Comparison of ENCODE assay signal across 11 mouse cellular contexts in genomic region chr10:77142328-77142727, GRCm38 (mm10). TPM values are rescaled to one million over a fixed set of nuclear protein-coding genes. Genes with fewer than 3 reads are reported as not detected.
A peak's percentile ranks its signal among the peaks of the same experiment; 100 is the strongest.
DNase-seq lines count a peak whose midpoint lies in the region; ATAC-seq lines count a peak whose summit lies in the region.
"Had no signal": no experiment of that assay in that cellular context is flagged by ENCODE, and none has a peak within 500 bp of the region (broad histone marks: within the 10 kb centered on the region; RNA-seq: fewer than 3 reads in every experiment).

No protein-coding gene starts in this region.

- H3K4me2 ChIP-seq in stomach, embryonic 15.5 days, result no peak overlapping the region
- no peak overlapping the region for H3K4me2 ChIP-seq in neural tube, embryonic 15.5 days
- H3K4me2 ChIP-seq: neural tube, embryonic 12.5 days had no signal

- H3K27me3 ChIP-seq in heart, embryonic 10.5 days (ENCODE audit: insufficient read depth, poor library complexity, severe bottlenecking), result no peaks in the 10 kb centered on the region
- no peaks in the 10 kb centered on the region for H3K27me3 ChIP-seq in embryonic facial prominence, embryonic 10.5 days (replicated peaks; ENCODE audit: low read depth, poor library complexity, severe bottlenecking)
- no peaks in the 10 kb centered on the region for H3K27me3 ChIP-seq in stomach, embryonic 15.5 days (replicated peaks)
- H3K27me3 ChIP-seq in neural tube, embryonic 15.5 days (replicated peaks), result no peaks in the 10 kb centered on the region
- H3K27me3 ChIP-seq: neural tube, embryonic 12.5 days had no signal

- ATAC-seq in stomach, embryonic 15.5 days (ENCODE audit: insufficient read depth, low FRiP score, low read depth), result peak; percentile 77
- no peak for ATAC-seq in neural tube, embryonic 15.5 days (ENCODE audit: low FRiP score)
- ATAC-seq: CD4-positive, CD25-positive, alpha-beta regulatory T cell, adult 4 months had no signal

- peaks cover 87% of the 10 kb centered on the region for H3K4me1 ChIP-seq in heart, embryonic 10.5 days
- H3K4me1 ChIP-seq in embryonic facial prominence, embryonic 10.5 days, result peaks cover 83% of the 10 kb centered on the region
- H3K4me1 ChIP-seq in stomach, embryonic 15.5 days, result peaks cover 5% of the 10 kb centered on the region; the same call in 1 of the 2 replicates
- H3K4me1 ChIP-seq in neural tube, embryonic 15.5 days, result no peaks in the 10 kb centered on the region
- H3K4me1 ChIP-seq: neural tube, embryonic 12.5 days had no signal

- no peak overlapping the region for H3K9ac ChIP-seq in stomach, embryonic 15.5 days
- H3K9ac ChIP-seq in neural tube, embryonic 15.5 days (replicated peaks), result no peak overlapping the region
- H3K9ac ChIP-seq: neural tube, embryonic 12.5 days had no signal

- peaks cover 25% of the 10 kb centered on the region for H3K36me3 ChIP-seq in heart, embryonic 10.5 days
- H3K36me3 ChIP-seq in embryonic facial prominence, embryonic 10.5 days (replicated peaks), result peaks cover 18% of the 10 kb centered on the region
- no peaks in the 10 kb centered on the region for H3K36me3 ChIP-seq in stomach, embryonic 15.5 days
- no peaks in the 10 kb centered on the region for H3K36me3 ChIP-seq in neural tube, embryonic 15.5 days
- H3K36me3 ChIP-seq: neural tube, embryonic 12.5 days had no signal

- no peak for DNase-seq in heart, embryonic 10.5 days (ENCODE audit: low spot score)
- no peak for DNase-seq in heart, adult 18-20 months
- DNase-seq in embryonic facial prominence, embryonic 10.5 days (ENCODE audit: low spot score), result no peak
- DNase-seq in kidney, postnatal 36 days, result peak; percentile 94 to 95
- no peak for DNase-seq in retina, postnatal 1 day
- DNase-seq in heart, postnatal 4 days, result no peak

- peak overlapping the region; percentile 44; the same call in 1 of the 2 replicates for H3K27ac ChIP-seq in heart, embryonic 10.5 days
- 0 out of 2 replicates have a peak overlapping the region, but pooled peaks have one; percentile 37 for H3K27ac ChIP-seq in embryonic facial prominence, embryonic 10.5 days (replicated peaks)
- no peak overlapping the region for H3K27ac ChIP-seq in stomach, embryonic 15.5 days
- H3K27ac ChIP-seq in neural tube, embryonic 15.5 days (replicated peaks), result no peak overlapping the region
- H3K27ac ChIP-seq: macrophage; neural tube, embryonic 12.5 days had no signal

- H3K4me3 ChIP-seq in heart, embryonic 10.5 days, result no peak overlapping the region
- no peak overlapping the region for H3K4me3 ChIP-seq in embryonic facial prominence, embryonic 10.5 days
- H3K4me3 ChIP-seq in stomach, embryonic 15.5 days (replicated peaks), result no peak overlapping the region
- H3K4me3 ChIP-seq in neural tube, embryonic 15.5 days (replicated peaks), result no peak overlapping the region
- H3K4me3 ChIP-seq: neural tube, embryonic 12.5 days had no signal

- WGBS in heart, embryonic 10.5 days, result 88% methylated on average over 2 of the region's 2 CpGs
- WGBS in embryonic facial prominence, embryonic 10.5 days, result 90% methylated on average over 2 of the region's 2 CpGs
- 69% methylated on average over 2 of the region's 2 CpGs for whole genome bisulfite sequencing in stomach, embryonic 15.5 days
- 94% methylated on average over 2 of the region's 2 CpGs for WGBS in neural tube, embryonic 15.5 days

- H3K9me3 ChIP-seq in heart, embryonic 10.5 days, result no peaks in the 10 kb centered on the region
- H3K9me3 ChIP-seq in embryonic facial prominence, embryonic 10.5 days, result no peaks in the 10 kb centered on the region
- no peaks in the 10 kb centered on the region for H3K9me3 ChIP-seq in stomach, embryonic 15.5 days
- H3K9me3 ChIP-seq in neural tube, embryonic 15.5 days (replicated peaks), result no peaks in the 10 kb centered on the region
- H3K9me3 ChIP-seq: neural tube, embryonic 12.5 days had no signal

RNA-seq across cellular contexts. Expression of gene Col18a1, which starts 24.0 kb away (rescaled TPM):
- 232 and 318 TPM in 2 replicates for polyA plus RNA-seq in heart, embryonic 10.5 days (2016; fragmentation: Nextera tagmentation; extraction: Ambion mirVana)
- total RNA-seq in heart, adult 18-20 months (2021), result 1 to 10 TPM; 7.9 to 8.5 TPM
- polyA plus RNA-seq in embryonic facial prominence, embryonic 10.5 days (2016; fragmentation: Nextera tagmentation; extraction: Ambion mirVana), result 184 and 201 TPM in 2 replicates
- 70.3 and 79.2 TPM in 2 replicates for polyA plus RNA-seq in stomach, embryonic 15.5 days (2015; fragmentation: Nextera tagmentation; extraction: Ambion mirVana)
- total RNA-seq in heart, postnatal 4 days (2021), result 10 to 100 TPM; 70.4 to 74.9 TPM
- 37.5 and 48.2 TPM in 2 replicates for polyA plus RNA-seq in neural tube, embryonic 15.5 days (2015; fragmentation: Nextera tagmentation; extraction: Ambion mirVana)

Comparison
In these comparisons a context has a peak if more than half of its experiments do, and no peak if none do; other contexts are left out.
1. DNase-seq: peak in kidney, postnatal 36 days (2 of 2); none in heart, embryonic 10.5 days (single experiment), heart, adult 18-20 months (0 of 2), embryonic facial prominence, embryonic 10.5 days (single experiment), retina, postnatal 1 day (single experiment) and heart, postnatal 4 days (single experiment).
2. H3K27ac ChIP-seq: peak in heart, embryonic 10.5 days (single experiment) and embryonic facial prominence, embryonic 10.5 days (single experiment); none in stomach, embryonic 15.5 days (single experiment) and neural tube, embryonic 15.5 days (single experiment).